Mouse (Mus musculus) limb, embryonic 13.5 days (tissue): ENCODE data around the gene Ms4a4b. TPM values are rescaled to one million over a fixed set of nuclear protein-coding genes. Genes with fewer than 3 reads are reported as not detected.
"Not testable (repeated sequence)": the region's sequence is repeated elsewhere in the genome, so short reads cannot be mapped to it uniquely, and the experiment has no call there.

Experiments used
- ATAC-seq: fragments of 200-750 bp; cut with Nextera tagmentation; 2 replicates; pipeline ENCODE4 v1.8.0; 2017; ENCODE audit warnings: low read depth, moderate number of reproducible peaks, moderate TSS enrichment; ENCODE audit not compliant: low FRiP score
- H3K27ac ChIP-seq: fragments of 300-500 bp; sonication (generic); 2 replicates; pipeline ENCODE4 v1.5.1; 2015; ENCODE audit warnings: inconsistent platforms, mild to moderate bottlenecking, moderate library complexity
- H3K27me3 ChIP-seq: fragments of 300-500 bp; sonication (generic); 2 replicates; pipeline ENCODE4 v1.6.1; 2015; ENCODE audit warnings: mild to moderate bottlenecking, inconsistent platforms
- H3K36me3 ChIP-seq: fragments of 300-500 bp; sonication (generic); 2 replicates; pipeline ENCODE4 v1.6.1; 2015; ENCODE audit warnings: inconsistent platforms, mild to moderate bottlenecking, moderate library complexity
- H3K4me1 ChIP-seq: fragments of 300-500 bp; sonication (generic); 2 replicates; pipeline ENCODE4 v1.6.1; 2015; ENCODE audit warnings: inconsistent platforms
- H3K4me2 ChIP-seq: fragments of 300-500 bp; sonication (generic); replicated peaks from 2 replicates; pipeline ENCODE4 v1.6.1; 2015; ENCODE audit warnings: inconsistent platforms, mild to moderate bottlenecking, moderate library complexity
- H3K4me3 ChIP-seq: fragments of 300-500 bp; sonication (generic); 2 replicates; pipeline ENCODE4 v1.5.1; 2015; ENCODE audit warnings: moderate library complexity, mild to moderate bottlenecking, inconsistent platforms
- H3K9ac ChIP-seq: fragments of 300-500 bp; sonication (generic); 2 replicates; pipeline ENCODE4 v1.6.1; 2015; ENCODE audit warnings: mild to moderate bottlenecking, inconsistent platforms
- H3K9me3 ChIP-seq: fragments of 300-500 bp; sonication (generic); 2 replicates; pipeline ENCODE4 v1.6.1; 2016; ENCODE audit warnings: inconsistent platforms
- WGBS: fragments of 180-500 bp; shearing (Covaris S2); methylation state at CpG from one replicate; pipeline ENCODE4 v1.1.7; 2015; 5-methylcytosine and 5-hydroxymethylcytosine counted together
- polyA plus RNA-seq: library from polyadenylated mRNA; unstranded; fragments of >200 nt; fragmentation: Nextera tagmentation; extraction: Ambion mirVana; gene quantifications from 2 replicates; pipeline ENCODE4 v1.2.1, GENCODE M21; 2015

Ms4a4b gene
- polyA plus RNA-seq, 1 experiment from 2014 or later = not detected

DNA sequence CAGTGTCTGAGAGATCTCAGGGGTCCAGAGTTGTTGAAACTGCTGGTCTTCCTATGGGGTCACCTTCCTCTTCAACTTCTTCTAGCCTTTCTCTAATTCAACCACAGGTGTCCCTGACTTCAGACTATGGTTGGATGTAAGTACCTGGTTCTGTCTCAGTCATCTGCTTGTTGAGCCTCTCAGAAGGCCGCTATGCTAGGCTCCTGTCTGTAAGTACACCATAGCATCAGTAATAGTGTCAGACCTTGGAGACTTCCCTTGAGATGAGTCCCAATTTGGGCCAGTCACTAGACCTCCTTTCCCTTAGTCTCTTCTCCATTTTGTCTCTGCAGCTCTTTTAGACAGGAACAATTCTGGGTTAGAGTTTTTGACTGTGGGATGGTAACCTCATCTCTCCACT, 49.3 kb downstream of the Ms4a4b start:
- H3K4me2 ChIP-seq = no peak overlapping the region
- H3K27ac ChIP-seq = no peak overlapping the region
- no peaks in the 10 kb centered on the region for H3K9me3 ChIP-seq
- H3K27me3 ChIP-seq = no peaks in the 10 kb centered on the region
- no peaks in the 10 kb centered on the region for H3K4me1 ChIP-seq
- no peak overlapping the region for H3K4me3 ChIP-seq
- no peak overlapping the region for H3K9ac ChIP-seq
- 67% methylated on average over 1 of the region's 1 CpGs for WGBS
- no peaks in the 10 kb centered on the region for H3K36me3 ChIP-seq
- no peak for ATAC-seq

DNA sequence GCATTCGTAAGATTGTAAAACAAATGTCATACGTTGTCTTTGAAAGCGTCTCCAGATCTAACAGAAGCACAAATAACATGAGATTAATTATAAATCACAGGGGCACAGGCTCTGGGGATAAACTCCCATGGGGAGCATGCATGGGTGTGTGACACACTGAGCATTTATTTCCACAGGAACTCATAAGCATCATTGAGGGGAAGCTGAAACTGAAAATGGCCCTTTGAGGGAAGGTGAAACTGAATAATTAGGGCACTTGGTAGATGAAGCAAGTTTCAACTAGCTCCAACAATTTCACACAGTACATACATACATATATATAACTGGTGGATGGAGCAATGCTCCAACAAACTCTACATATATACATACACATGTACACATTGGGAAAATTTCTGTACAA, 51.2 kb downstream of the Ms4a4b start:
- Histone ChIP-seq H3K27me3 (no peaks in the 10 kb centered on the region), H3K36me3 (no peaks in the 10 kb centered on the region), H3K4me1 (no peaks in the 10 kb centered on the region), H3K9ac (no peak overlapping the region), H3K4me2 (no peak overlapping the region), H3K4me3 (no peak overlapping the region), H3K27ac (no peak overlapping the region), H3K9me3 (no peaks in the 10 kb centered on the region)
- WGBS = 81% methylated on average over 3 of the region's 3 CpGs
- ATAC-seq = no peak

DNA sequence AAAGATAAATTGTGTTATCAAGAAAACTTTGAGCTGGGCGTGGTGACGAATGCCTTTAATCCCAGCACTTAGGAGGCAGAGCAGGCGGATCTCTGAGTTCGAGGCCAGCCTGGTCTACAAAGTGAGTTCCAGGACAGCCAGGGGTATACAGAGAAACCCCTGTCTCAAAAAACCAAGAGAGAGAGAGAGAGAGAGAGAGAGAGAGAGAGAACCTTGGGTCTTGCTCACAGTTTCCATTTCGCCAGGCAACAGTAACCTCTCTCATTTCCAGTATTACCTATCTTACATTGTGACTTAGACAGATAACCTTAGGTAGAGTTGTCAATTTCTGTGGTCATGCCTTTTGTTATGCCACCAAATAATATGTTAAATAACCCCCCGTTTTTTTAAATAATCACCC, 53.0 kb downstream of the Ms4a4b start:
- no peaks in the 10 kb centered on the region for H3K36me3 ChIP-seq
- 87% methylated on average over 6 of the region's 6 CpGs for WGBS

GRCm38 (mm10) chr19:11497300-11497699, 53.9 kb downstream of the Ms4a4b start:
- not testable (repeated sequence) for H3K9me3 ChIP-seq, H3K4me1 ChIP-seq, H3K36me3 ChIP-seq, H3K4me3 ChIP-seq, H3K9ac ChIP-seq, H3K4me2 ChIP-seq, H3K27ac ChIP-seq, ATAC-seq, H3K27me3 ChIP-seq
- 76% methylated on average over 1 of the region's 1 CpGs for WGBS

More for the DNA sequence above, 53.0 kb downstream of the Ms4a4b start:
- Histone ChIP-seq H3K9ac (no peak overlapping the region), H3K4me2 (no peak overlapping the region), H3K4me1 (no peaks in the 10 kb centered on the region), H3K27ac (no peak overlapping the region), H3K27me3 (no peaks in the 10 kb centered on the region), H3K4me3 (no peak overlapping the region), H3K9me3 (no peaks in the 10 kb centered on the region)
- no peak for ATAC-seq

DNA sequence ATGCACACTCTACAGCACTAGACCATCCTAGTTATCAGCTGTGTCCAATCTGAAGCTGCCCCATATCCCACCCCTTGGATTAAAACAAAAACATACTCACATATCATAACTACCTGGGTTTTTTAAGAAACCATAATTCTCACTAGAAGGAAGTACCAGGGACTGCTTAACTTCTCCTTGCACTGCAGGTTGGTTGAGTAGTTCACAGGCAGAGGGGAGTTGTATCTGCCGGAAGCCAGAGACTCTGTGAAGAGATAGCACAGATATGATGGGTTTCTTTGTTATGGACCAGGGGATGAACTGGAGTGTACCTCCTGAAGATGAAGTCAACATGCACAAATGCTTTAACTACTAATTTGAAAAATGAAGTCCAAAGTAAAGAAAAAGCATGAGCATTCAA, 57.4 kb downstream of the Ms4a4b start:
- H3K27ac ChIP-seq = no peak overlapping the region
- WGBS = 86% methylated on average over 1 of the region's 1 CpGs
- no peak for ATAC-seq
- H3K4me1 ChIP-seq = no peaks in the 10 kb centered on the region
- no peaks in the 10 kb centered on the region for H3K9me3 ChIP-seq
- H3K27me3 ChIP-seq = no peaks in the 10 kb centered on the region
- no peak overlapping the region for H3K4me3 ChIP-seq
- H3K9ac ChIP-seq = no peak overlapping the region
- no peak overlapping the region for H3K4me2 ChIP-seq
- no peaks in the 10 kb centered on the region for H3K36me3 ChIP-seq

DNA sequence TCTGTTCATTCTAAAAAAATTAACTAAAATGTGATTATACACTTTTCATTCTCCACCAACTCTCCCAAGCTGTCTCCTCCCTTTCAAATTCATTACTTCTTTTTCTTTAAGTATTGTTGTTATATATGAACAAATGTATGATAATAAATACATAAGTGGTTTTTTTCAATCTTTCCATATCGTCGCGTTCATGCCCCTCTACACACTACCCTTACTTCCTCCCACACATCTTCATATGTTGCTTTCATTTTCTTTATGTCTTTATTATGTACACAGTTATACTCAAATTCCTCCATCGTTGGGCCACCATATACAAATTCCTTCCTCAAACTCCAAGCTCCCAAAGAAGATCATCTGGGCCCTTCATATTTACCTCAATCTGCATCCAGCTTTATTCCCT, 58.0 kb downstream of the Ms4a4b start:
- Histone ChIP-seq H3K4me3 (no peak overlapping the region), H3K9ac (no peak overlapping the region), H3K27ac (no peak overlapping the region), H3K4me2 (no peak overlapping the region), H3K9me3 (no peaks in the 10 kb centered on the region), H3K4me1 (no peaks in the 10 kb centered on the region), H3K27me3 (no peaks in the 10 kb centered on the region), H3K36me3 (no peaks in the 10 kb centered on the region)
- 88% methylated on average over 4 of the region's 4 CpGs for WGBS
- no peak for ATAC-seq

DNA sequence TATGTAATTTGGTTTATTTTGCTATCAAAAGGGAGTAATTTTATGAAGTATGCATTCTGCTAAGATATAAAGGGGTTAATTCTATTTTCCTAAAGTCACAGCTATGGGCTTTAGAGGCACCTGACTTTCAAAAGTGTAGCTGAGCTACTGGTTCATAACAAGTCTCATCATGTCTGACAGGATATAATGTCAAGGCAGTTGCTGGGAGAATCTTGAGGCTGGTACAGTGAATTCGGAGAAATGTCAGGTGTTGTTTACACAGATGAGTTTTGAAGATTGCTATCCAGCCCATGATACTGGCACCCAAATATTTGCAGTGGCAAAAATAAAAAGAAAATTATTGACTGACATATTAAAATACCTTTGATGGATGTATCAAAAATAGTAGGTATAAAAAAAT, 61.5 kb downstream of the Ms4a4b start:
- Histone ChIP-seq H3K4me2 (no peak overlapping the region), H3K9ac (no peak overlapping the region), H3K36me3 (no peaks in the 10 kb centered on the region), H3K9me3 (no peaks in the 10 kb centered on the region), H3K27me3 (no peaks in the 10 kb centered on the region), H3K27ac (no peak overlapping the region), H3K4me3 (no peak overlapping the region), H3K4me1 (no peaks in the 10 kb centered on the region)
- WGBS = 89% methylated on average over 1 of the region's 1 CpGs
- ATAC-seq = no peak

DNA sequence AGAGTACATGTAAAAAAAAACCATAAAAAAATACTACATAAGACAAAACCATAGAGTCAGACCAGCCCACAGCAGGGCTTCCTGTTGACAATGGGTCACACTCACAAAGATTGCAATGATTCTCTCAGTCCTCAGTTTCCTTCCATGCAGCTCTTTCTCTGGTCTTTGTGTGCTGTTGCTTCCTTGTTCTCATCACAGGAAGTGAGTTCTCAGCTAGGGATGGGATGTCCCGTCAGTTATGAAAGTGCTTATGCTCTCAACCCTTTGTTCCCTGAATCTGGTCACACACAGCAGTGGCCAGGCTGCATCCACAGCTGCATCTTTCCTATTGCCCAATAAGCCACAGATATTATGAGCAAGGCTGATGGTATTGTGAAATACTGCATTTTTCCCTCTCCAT, 70.1 kb downstream of the Ms4a4b start:
- 86% methylated on average over 1 of the region's 1 CpGs for WGBS
- no peak for ATAC-seq

DNA sequence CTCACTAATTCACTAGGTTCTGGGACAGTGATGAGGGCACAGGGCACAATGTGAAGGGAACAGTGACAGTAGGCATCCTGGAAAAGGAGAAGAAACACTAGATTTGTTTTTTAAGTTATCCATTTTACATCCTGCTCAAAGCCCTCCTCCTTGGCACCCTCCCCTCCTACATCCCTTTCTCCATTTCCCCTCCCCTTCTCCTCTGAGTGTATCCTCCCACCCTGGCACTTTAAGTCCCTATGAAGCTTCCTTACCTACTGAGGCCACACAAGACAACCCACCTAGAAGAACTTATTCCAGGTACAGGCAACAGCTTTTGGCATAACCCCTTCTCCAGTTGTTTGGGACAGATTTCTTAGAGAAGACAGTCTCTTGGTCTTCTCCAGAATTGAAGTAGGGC, 72.9 kb downstream of the Ms4a4b start, which contains the start of gene Ms4a6b:
Gene Ms4a6b, plus strand, starts transcription at position 267 of the 400 bp plus-strand sequence.
- Histone ChIP-seq H3K9ac (no peak within 1 kb of the TSS), H3K27ac (no peak within 1 kb of the TSS), H3K9me3 (no peaks in the 10 kb centered on the region), H3K4me3 (no peak within 1 kb of the TSS), H3K27me3 (no peaks in the 10 kb centered on the region), H3K4me1 (no peaks in the 10 kb centered on the region), H3K36me3 (no peaks in the 10 kb centered on the region), H3K4me2 (no peak within 1 kb of the TSS)
- ATAC-seq = no peak

More for the DNA sequence above, 70.1 kb downstream of the Ms4a4b start:
- Histone ChIP-seq H3K9me3 (no peaks in the 10 kb centered on the region), H3K36me3 (no peaks in the 10 kb centered on the region), H3K4me2 (no peak overlapping the region), H3K27ac (no peak overlapping the region), H3K9ac (no peak overlapping the region), H3K27me3 (no peaks in the 10 kb centered on the region), H3K4me1 (no peaks in the 10 kb centered on the region), H3K4me3 (no peak overlapping the region)

Other genes with a start within 250 kb of the Ms4a4b start
- not detected in 2 replicates for gene Ms4a13, start 246.8 kb upstream of the Ms4a4b start, polyA plus RNA-seq
- gene Ms4a12, start 211.1 kb upstream of the Ms4a4b start, polyA plus RNA-seq = not detected in 2 replicates
- not detected in 2 replicates for gene Ms4a1, start 177.3 kb upstream of the Ms4a4b start, polyA plus RNA-seq
- not detected in 2 replicates for gene Ms4a5, start 159.7 kb upstream of the Ms4a4b start, polyA plus RNA-seq
- not detected in 2 replicates for gene Ms4a14, start 129.1 kb upstream of the Ms4a4b start, polyA plus RNA-seq
- gene Ms4a7, start 107.4 kb upstream of the Ms4a4b start, polyA plus RNA-seq = 5.7 and 7.0 TPM in 2 replicates
- gene Ms4a4a, start 68.0 kb upstream of the Ms4a4b start, polyA plus RNA-seq = 5.4 and 5.6 TPM in 2 replicates
- 0.62 and 0.87 TPM in 2 replicates for gene Ms4a4c, start 38.8 kb upstream of the Ms4a4b start, polyA plus RNA-seq
- 4.2 and 4.6 TPM in 2 replicates for gene Ms4a6c, start 25.8 kb downstream of the Ms4a4b start, polyA plus RNA-seq
- not detected in 2 replicates for gene Gm8369, start 42.4 kb downstream of the Ms4a4b start, polyA plus RNA-seq
- gene Ms4a6b, start 73.0 kb downstream of the Ms4a4b start, polyA plus RNA-seq = 4.1 and 4.5 TPM in 2 replicates
- gene Ms4a4d, start 93.2 kb downstream of the Ms4a4b start, polyA plus RNA-seq = 1.1 and 1.5 TPM in 2 replicates
- 3.5 and 3.9 TPM in 2 replicates for gene Ms4a6d, start 161.3 kb downstream of the Ms4a4b start, polyA plus RNA-seq
- 0.59 and 1.0 TPM in 2 replicates for gene Ms4a2, start 180.2 kb downstream of the Ms4a4b start, polyA plus RNA-seq
- gene Ms4a3, start 197.3 kb downstream of the Ms4a4b start, polyA plus RNA-seq = not detected in 2 replicates
- not detected in 2 replicates for gene Oosp2, start 217.0 kb downstream of the Ms4a4b start, polyA plus RNA-seq
- not detected in 2 replicates for gene Oosp1, start 247.6 kb downstream of the Ms4a4b start, polyA plus RNA-seq